26 mouse cellular contexts compared by ENCODE assay signal in genomic region chr11:21221396-21221795, GRCm38 (mm10). TPM values are rescaled to one million over a fixed set of nuclear protein-coding genes. Genes with fewer than 3 reads are reported as not detected.
DNase-seq lines count a peak whose midpoint lies in the region; ATAC-seq and TF ChIP-seq lines count a peak whose summit lies in the region.
"Had no signal": no experiment of that assay in that cellular context is flagged by ENCODE, and none has a peak within 500 bp of the region (broad histone marks: within the 10 kb centered on the region; RNA-seq: fewer than 3 reads in every experiment).

No protein-coding gene starts in this region.

- no peak overlapping the region for H3K4me2 ChIP-seq in lung, postnatal 0 days (replicated peaks; ENCODE audit: low read depth, low read length)
- H3K4me2 ChIP-seq: embryonic facial prominence, embryonic 12.5 days; embryonic facial prominence, embryonic 15.5 days; heart, embryonic 12.5 days; heart, embryonic 15.5 days; hindbrain, embryonic 14.5 days had no signal

- ATAC-seq in CD4-positive, CD25-positive, alpha-beta regulatory T cell, adult 4 months: no peak
- peak; percentile 48; the same call in 1 of the 2 replicates for ATAC-seq in lung, postnatal 0 days
- ATAC-seq: forebrain, embryonic 14.5 days; forebrain, postnatal 0 days; hindbrain, postnatal 0 days had no signal

- TF ChIP-seq CTCF in lung, postnatal 0 days (IDR thresholded peaks at IDR 0.05): no peak

- no peak overlapping the region for H3K4me3 ChIP-seq in lung, postnatal 0 days (ENCODE audit: low read depth, low read length)
- H3K4me3 ChIP-seq: embryonic facial prominence, embryonic 12.5 days; embryonic facial prominence, embryonic 15.5 days; gastrocnemius, adult 2 months; heart, embryonic 12.5 days; heart, embryonic 15.5 days had no signal

- H3K27ac ChIP-seq in lung, postnatal 0 days (ENCODE audit: low read length): no peak overlapping the region
- H3K27ac ChIP-seq: embryonic facial prominence, embryonic 12.5 days; embryonic facial prominence, embryonic 15.5 days; gastrocnemius, adult 2 months; heart, embryonic 15.5 days; hindbrain, embryonic 14.5 days; hindbrain, postnatal 0 days had no signal

- WGBS in lung, postnatal 0 days: 74% methylated on average over 2 of the region's 2 CpGs

- no peaks in the 10 kb centered on the region for H3K9me3 ChIP-seq in lung, postnatal 0 days (ENCODE audit: low read length)
- H3K9me3 ChIP-seq: embryonic facial prominence, embryonic 12.5 days; embryonic facial prominence, embryonic 15.5 days; G1E; heart, embryonic 12.5 days; heart, embryonic 15.5 days had no signal

- H3K27me3 ChIP-seq in lung, postnatal 0 days (replicated peaks; ENCODE audit: insufficient read depth, low read length): no peaks in the 10 kb centered on the region
- no peaks in the 10 kb centered on the region for H3K27me3 ChIP-seq in splenic B cell, adult 2 months (ENCODE audit: control insufficient read depth, insufficient read depth, low read length, poor library complexity, severe bottlenecking)
- H3K27me3 ChIP-seq: embryonic facial prominence, embryonic 12.5 days; embryonic facial prominence, embryonic 15.5 days; heart, embryonic 12.5 days; heart, embryonic 15.5 days had no signal

- peak; percentile 38 for DNase-seq in CD4-positive, CD25-positive, alpha-beta regulatory T cell, adult 2 months (ENCODE audit: low read depth, low spot score)
- DNase-seq in lung, postnatal 0 days (ENCODE audit: low spot score): peak; percentile 22
- DNase-seq in lung, postnatal 4 days: no peak
- peak; percentile 24 for DNase-seq in splenic B cell, adult 2 months (ENCODE audit: low read depth, low spot score)
- DNase-seq in spleen, adult 12 weeks (ENCODE audit: low spot score): no peak
- DNase-seq: adrenal gland, adult 2 months; adrenal gland, postnatal 14 days; cerebellum, adult 11 months; cerebellum, adult 2 months; cerebellum, adult 9-11 months; cerebellum, postnatal 25 days; forebrain, postnatal 0 days; gastrocnemius, adult 2 months; gastrocnemius, postnatal 14 days; heart, adult 11 months; heart, postnatal 10 days; heart, postnatal 4 days had no signal

- H3K36me3 ChIP-seq in lung, postnatal 0 days (ENCODE audit: insufficient read depth, low read length): no peaks in the 10 kb centered on the region
- H3K36me3 ChIP-seq in splenic B cell, adult 2 months (ENCODE audit: control insufficient read depth, insufficient read depth, low read length, poor library complexity, severe bottlenecking): no peaks in the 10 kb centered on the region
- H3K36me3 ChIP-seq: embryonic facial prominence, embryonic 12.5 days; embryonic facial prominence, embryonic 15.5 days; G1E; heart, embryonic 12.5 days; heart, embryonic 15.5 days had no signal

- H3K4me1 ChIP-seq in lung, postnatal 0 days (ENCODE audit: insufficient read depth, low read depth, low read length): no peaks in the 10 kb centered on the region
- H3K4me1 ChIP-seq: embryonic facial prominence, embryonic 12.5 days; embryonic facial prominence, embryonic 15.5 days had no signal

- TF ChIP-seq EP300 in lung, postnatal 0 days (IDR thresholded peaks at IDR 0.05): no peak

- H3K9ac ChIP-seq in lung, postnatal 0 days (replicated peaks; ENCODE audit: low read depth): no peak overlapping the region
- H3K9ac ChIP-seq: embryonic facial prominence, embryonic 12.5 days; embryonic facial prominence, embryonic 15.5 days; forebrain, postnatal 0 days; heart, embryonic 12.5 days; heart, embryonic 15.5 days; hindbrain, embryonic 14.5 days had no signal

RNA-seq across cellular contexts. Expression of gene Vps54, which starts 17.7 kb away (rescaled TPM):
- 10 to 100 TPM; 83.8 to 89.5 TPM for polyA plus RNA-seq in CD4-positive, CD25-positive, alpha-beta regulatory T cell, adult 4 months (2017; shearing (Covaris generic))
- polyA plus RNA-seq in lung, postnatal 0 days (2015; fragmentation: Nextera tagmentation; extraction: Ambion mirVana): 10.6 and 11.9 TPM in 2 replicates

Comparison
In these comparisons a context has a peak if more than half of its experiments do, and no peak if none do; other contexts are left out.
1. DNase-seq: peak in CD4-positive, CD25-positive, alpha-beta regulatory T cell, adult 2 months (single experiment), lung, postnatal 0 days (single experiment) and splenic B cell, adult 2 months (single experiment); none in lung, postnatal 4 days (0 of 2) and spleen, adult 12 weeks (single experiment).